Mouse (Mus musculus): ENCODE data around the gene Mindy4.

The Mindy4 gene

GRCm38 (mm10) chr6:55207786-55208185 is 4.6 kb downstream of the Mindy4 start:
- DNase-seq (ENCODE audit: low read depth, low spot score), result no peak

- DNase-seq (ENCODE audit: low read depth, low spot score), result no peak
These were observed 7.5 kb downstream of the Mindy4 start for GRCm38 (mm10) chr6:55210423-55211365.

GRCm38 (mm10) chr6:55214541-55214940 is 11.4 kb downstream of the Mindy4 start:
- DNase-seq (ENCODE audit: low read depth, low spot score), result no peak

DNA sequence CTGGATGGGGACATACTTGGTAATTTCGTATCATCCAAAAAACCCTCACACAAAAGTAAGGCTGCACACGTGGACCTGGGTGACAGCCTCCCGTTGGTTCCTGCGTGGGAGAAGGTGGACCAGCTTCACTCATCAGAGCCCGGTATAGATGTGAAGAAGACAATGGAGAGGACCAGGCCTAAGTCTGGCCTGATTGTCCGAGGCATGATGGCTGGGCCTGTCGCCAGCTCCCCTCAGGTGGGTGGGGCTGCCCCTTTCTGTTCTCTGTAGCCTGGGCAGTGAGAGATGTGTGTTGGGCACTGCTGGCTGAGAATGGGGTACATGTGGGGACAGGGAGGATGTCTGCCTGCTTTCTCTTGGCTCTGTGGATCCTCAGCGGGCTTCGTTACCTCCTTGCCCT is 15.0 kb downstream of the Mindy4 start:
- DNase-seq (ENCODE audit: low read depth, low spot score), result no peak

- no peak for DNase-seq (ENCODE audit: low read depth, low spot score)
These were observed 20.8 kb downstream of the Mindy4 start for GRCm38 (mm10) chr6:55223986-55224385.

GRCm38 (mm10) chr6:55230048-55230447 is 26.9 kb downstream of the Mindy4 start:
- DNase-seq (ENCODE audit: low read depth, low spot score), result no peak

DNA sequence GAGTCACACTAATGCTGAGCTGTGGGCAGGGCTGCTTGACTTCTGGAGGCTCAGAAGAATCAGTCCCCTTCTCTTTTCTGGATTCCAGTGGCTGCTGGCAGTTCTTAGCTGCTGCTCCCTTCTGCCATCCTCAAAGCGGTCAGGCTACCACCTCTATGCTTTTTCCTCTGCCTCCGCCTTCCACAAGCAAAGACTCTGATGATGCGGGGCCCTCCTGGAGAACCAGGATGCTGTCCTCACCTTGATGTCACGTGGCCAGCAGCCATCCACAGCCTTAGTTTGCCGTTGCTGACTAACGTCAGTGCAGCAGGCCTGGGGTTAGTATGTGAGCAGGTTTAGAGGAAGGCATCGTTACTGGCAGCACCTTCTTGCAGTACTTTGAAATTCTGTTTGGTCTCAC is 28.9 kb downstream of the Mindy4 start:
- no peak for DNase-seq (ENCODE audit: low read depth, low spot score)

GRCm38 (mm10) chr6:55232524-55233264 is 29.5 kb downstream of the Mindy4 start:
- peak; percentile 54 for DNase-seq (ENCODE audit: low read depth, low spot score)

GRCm38 (mm10) chr6:55233326-55233725 is 30.1 kb downstream of the Mindy4 start:
- DNase-seq (ENCODE audit: low read depth, low spot score), result no peak

- DNase-seq (ENCODE audit: low read depth, low spot score), result no peak
These were observed 31.5 kb downstream of the Mindy4 start for GRCm38 (mm10) chr6:55234636-55235035.

- no peak for DNase-seq (ENCODE audit: low read depth, low spot score)
These were observed 32.5 kb downstream of the Mindy4 start for GRCm38 (mm10) chr6:55235733-55236132.

GRCm38 (mm10) chr6:55239931-55240330 is 36.7 kb downstream of the Mindy4 start:
- no peak for DNase-seq (ENCODE audit: low read depth, low spot score)

- DNase-seq (ENCODE audit: low read depth, low spot score), result no peak
These were observed 37.5 kb downstream of the Mindy4 start for GRCm38 (mm10) chr6:55240591-55241260.

DNA sequence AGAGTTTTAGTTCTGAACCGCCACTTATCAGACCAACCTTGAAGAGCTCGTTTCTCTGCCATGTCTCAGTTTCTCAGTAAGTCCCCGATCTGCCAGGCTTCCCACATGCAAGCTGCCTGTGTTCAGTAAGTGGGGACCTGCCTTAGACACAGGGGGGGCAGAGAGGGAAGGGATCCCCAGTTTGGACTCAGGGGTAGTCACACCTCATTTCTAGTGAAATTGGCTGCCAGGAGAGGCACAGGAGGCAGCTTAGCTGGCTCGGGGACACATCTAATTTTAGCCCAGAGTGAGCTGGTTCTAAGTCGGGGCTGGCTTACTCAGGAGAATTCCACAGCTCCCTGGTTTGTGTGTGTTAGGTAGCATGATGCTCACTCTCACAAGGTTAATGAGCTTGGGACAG is 38.3 kb downstream of the Mindy4 start:
- DNase-seq (ENCODE audit: low read depth, low spot score), result no peak

DNA sequence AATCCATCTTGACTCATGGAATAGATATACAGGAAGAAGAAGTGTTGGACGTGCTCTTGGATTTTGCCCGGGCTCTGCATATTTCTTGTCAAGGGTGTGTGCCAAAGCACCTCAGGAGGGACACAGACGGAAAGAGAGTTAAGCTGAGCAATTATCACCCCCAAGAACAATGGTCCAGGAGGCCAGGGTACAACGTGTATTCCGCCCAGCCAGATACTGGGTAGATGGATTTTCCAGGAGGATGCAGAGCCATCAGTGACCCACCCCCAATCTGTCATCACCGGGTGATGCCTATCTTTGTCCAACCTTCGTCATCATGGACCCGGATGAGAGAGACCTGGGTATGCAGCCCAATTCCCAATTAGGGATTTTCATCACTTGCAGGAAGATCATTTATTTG is 42.5 kb downstream of the Mindy4 start:
- no peak for DNase-seq (ENCODE audit: low read depth, low spot score)

GRCm38 (mm10) chr6:55246441-55246840 is 43.3 kb downstream of the Mindy4 start:
- no peak for DNase-seq (ENCODE audit: low read depth, low spot score)

GRCm38 (mm10) chr6:55246911-55247438 is 43.8 kb downstream of the Mindy4 start:
- DNase-seq (ENCODE audit: low read depth, low spot score), result no peak

- peak; percentile 7 for DNase-seq (ENCODE audit: low read depth, low spot score)
These were observed 46.1 kb downstream of the Mindy4 start for GRCm38 (mm10) chr6:55249263-55249662.

DNA sequence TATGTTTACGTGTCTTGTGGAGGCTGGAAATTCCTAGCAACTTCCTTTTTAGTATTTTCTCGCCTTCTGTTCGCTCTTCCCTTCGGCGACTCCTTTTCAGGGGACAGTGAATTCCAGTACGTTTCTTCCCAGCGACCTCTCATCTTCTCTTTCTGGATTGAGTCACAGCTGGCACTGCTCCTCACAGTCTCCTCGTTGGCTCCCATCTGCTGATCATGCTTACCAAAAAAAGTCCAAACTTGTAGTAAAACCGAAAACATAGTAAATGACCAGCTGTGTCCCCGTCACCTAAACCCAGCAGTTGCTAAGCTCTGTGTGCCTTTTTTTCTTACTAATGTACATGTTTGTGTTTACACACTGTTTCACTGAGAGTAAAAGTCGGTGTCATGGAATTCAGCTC is 47.6 kb downstream of the Mindy4 start:
- no peak for DNase-seq (ENCODE audit: low read depth, low spot score)

- DNase-seq (ENCODE audit: low read depth, low spot score), result no peak
These were observed 48.4 kb downstream of the Mindy4 start for GRCm38 (mm10) chr6:55251596-55251995.

GRCm38 (mm10) chr6:55252731-55253247 is 49.6 kb downstream of the Mindy4 start:
- DNase-seq (ENCODE audit: low read depth, low spot score), result no peak

Measured in A20 (cell line).